Mouse (Mus musculus) layer of hippocampus, postnatal 25 days (tissue): ENCODE results near the gene Stx16. TPM values are rescaled to one million over a fixed set of nuclear protein-coding genes. Genes with fewer than 3 reads are reported as not detected.

Source experiments
- DNase-seq, 2 experiments: peaks; one replicate each; pipeline ENCODE4 v3.0.0; 2022; ENCODE audit warnings: mixed read lengths in 2 of 2, low spot score in 1 of 2; ENCODE audit errors: extremely low spot score in 1 of 2
- total RNA-seq, 2 experiments: library from RNA; stranded (reverse); gene quantifications; 2 replicates each; pipeline ENCODE4 v1.2.3; 2021

Gene Stx16
- total RNA-seq, 2 experiments from 2014 or later, result 54.0 to 62.2 TPM

DNA sequence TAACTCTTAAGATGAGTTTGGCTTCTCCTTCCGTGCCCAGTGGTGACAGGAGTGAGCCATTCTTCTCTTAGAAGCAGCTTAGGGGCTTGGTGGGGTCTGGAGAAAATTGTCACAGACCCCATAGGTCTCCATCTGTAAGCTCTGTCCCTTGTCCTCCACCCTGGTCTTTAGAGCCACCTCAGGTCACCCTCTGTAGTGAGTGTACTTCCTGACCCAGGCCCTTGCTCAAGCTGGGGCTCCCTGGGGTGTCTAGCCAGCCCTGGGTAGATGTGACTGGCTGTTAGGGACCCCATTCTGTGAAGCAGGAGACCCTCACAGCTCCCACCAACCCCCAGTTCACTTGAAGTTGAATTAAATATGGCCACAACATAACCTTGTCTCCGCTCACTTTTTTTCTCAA is 46.2 kb downstream of the Stx16 start:
- peak in 1 of 2 experiments; percentile 1 for DNase-seq

DNA sequence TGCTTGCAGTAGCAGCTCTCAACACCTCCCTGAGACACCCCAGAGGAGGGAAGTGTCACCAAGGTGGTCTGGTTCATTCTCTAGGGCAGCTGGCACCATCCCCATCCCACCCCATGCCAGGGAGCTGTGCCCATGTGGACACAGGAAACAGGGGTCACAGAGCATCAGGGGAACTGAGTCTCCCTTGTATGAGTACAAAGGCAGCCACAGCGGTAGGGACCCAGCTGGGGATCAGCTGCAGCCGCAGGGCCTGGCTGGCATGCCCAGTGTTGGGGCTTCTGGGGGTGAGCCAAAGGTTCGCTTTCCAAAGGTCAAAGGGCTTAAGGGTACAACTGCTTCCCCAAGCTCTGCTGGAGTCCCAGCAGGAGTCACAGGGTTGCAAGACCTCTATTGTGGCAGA is 47.6 kb downstream of the Stx16 start:
- DNase-seq, result peak in 1 of 2 experiments; percentile 2

GRCm38 (mm10) chr2:174126522-174127375 is 50.6 kb downstream of the Stx16 start:
- peak; percentile 29 to 52 for DNase-seq

DNA sequence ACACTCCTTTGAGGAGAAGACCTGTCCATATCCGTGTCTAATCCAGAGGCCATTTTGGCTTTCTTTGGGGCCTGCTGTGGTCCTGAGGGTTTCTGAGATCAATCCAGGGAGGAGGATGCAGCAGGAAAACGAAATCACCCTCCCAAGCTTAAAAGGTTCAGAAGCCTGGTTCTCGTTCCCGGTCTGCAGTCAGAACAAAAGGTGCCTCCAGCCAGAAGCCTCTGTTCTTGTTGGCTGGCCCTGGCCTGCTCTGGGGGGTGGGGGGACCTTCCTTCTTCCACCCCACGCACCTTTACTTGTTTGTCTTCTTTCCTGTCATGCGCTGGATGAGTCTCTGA is 51.2 kb downstream of the Stx16 start:
- no peak for DNase-seq

GRCm38 (mm10) chr2:174128926-174129325 is 52.8 kb downstream of the Stx16 start:
- no peak for DNase-seq

GRCm38 (mm10) chr2:174130468-174131097 is 54.5 kb downstream of the Stx16 start:
- DNase-seq, result no peak

DNA sequence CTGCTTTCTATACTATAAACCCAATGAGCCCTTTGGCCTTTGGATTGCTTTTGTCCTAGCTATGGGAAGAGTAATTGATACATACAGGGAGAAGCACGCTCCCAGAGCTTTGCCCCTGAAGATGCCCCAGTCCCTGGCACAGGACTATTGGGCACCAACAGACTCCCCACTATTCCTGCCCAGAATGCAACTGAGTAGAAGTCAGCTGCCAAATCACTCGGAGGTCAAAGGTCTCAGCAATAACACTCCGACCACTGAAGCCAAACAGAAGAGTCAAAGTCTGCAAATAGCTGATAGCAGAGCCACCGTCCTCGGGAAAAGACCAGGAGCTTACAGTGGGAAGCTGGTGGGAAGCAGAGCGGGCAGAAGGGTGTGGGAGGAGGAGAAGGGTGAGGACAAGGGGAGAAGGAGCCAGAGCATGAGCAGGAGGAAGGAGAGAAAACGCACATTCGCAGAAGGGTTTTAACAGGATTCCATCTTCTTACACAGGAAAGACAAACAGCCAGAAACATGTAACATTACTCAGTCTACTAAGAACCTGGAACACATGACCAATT is 56.4 kb downstream of the Stx16 start:
- DNase-seq, result no peak

Other genes starting within 250 kb of the Stx16 start
- 10 to 100 TPM; 12.2 to 12.8 TPM for gene Npepl1, start 34.0 kb downstream of the Stx16 start, total RNA-seq
- 1,000 to 10,000 TPM; 1,728 to 1,971 TPM for gene Gnas, start 208.0 kb downstream of the Stx16 start, total RNA-seq